Mouse (Mus musculus) c-Kit-positive CD71-positive TER-119-negative erythroid progenitor cells, embryonic 14.5 days (primary cell): ENCODE results near the gene Cul7.
A peak's percentile ranks its signal among the peaks of the same experiment; 100 is the strongest.

Experiments used
- DNase-seq: peaks from one replicate; pipeline ENCODE4 v3.0.0-alpha.2; 2013; ENCODE audit warnings: low read depth

The Cul7 gene

DNA sequence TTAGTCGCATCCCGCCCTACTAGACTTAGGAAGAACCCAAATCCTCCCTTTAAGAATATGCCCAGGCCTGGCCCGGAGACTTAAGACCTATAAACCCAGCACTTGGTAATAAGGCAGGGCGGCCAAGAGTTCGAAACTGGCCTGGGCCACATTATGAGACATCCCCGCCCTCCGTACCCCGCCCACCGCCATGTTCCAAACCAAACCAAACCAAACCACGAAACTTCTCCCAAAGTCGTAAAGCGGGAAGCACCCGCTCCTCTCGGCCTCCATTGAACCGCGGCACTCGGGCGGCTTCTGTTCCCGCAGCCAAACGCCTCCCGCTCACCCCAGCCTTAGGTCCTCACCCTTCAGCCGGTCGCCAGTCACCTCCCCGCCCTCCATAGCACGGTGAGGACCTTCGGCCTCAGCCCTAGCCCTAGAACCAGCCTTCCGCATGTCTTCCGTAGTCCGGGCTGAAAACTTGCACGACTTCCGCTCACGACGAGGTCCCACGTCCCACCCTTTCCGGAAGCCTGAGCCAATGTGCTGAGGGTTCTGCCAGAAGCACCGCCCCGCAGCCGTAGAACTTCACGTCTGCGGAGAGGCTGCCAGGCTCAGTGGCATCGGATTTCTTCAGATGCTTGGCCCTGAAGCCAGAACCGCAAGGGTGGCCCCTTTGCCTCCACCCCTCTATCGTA lies 23.9 kb downstream of the Cul7 start, which contains the start of gene Rrp36:
Rrp36 (minus strand) TSS at position 503 of the 680 bp plus-strand sequence.
- peak; percentile 88 for DNase-seq

DNA sequence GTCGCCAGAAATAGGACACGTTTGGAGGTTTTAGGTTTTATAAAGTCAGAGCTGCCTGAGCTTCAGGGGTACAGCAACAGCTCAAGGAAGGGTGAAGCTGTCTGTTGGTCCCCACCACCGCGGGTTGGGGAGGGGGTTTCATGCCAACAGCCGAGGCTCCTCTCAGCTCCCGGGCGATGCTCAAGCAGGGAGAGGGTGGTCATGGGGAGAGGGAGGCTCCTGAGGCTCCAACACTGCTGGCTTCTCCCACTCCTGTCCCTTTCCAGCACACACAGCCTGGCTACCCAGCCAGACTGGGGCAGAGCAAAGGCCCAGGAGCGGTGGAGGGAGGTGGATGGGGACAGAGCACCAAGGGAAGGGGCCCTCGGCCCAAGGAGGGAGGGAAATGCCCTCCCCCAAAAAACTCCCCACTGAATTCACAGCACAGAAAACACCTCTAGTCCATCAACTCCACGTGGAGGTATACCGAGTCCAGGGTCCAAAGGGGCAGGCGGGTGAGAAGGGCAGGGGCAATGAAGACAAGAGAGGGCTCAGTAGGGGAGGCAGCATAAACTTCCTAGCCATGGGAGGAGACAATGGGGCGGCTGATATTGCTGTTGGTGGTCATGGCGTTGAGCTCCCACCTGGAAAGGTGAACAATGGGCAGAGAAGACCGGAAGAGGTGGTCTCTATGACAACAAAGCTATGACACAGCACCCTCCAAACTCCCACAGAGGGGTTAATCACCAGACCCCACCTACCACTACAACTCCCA lies 24.6 kb downstream of the Cul7 start:
- no peak for DNase-seq

DNA sequence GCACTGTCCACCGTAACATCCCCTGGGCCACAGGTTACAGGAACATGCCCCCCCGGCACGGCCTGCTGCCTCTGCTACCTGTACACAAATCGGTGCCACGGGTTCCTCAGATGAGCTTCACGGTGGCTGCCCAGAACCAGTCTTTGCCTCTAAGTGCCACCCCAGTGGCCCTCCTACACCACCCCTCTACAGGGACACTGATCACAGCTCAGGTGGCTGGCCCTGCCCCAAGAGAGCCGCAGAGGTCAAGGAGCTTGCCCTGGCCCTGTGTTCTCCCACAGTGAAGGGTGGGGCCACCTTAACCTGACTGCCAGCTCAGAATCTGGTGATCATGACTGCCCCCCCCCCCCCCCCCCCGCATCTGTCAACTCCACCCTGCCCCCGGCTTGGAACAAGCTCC lies 28.3 kb downstream of the Cul7 start, which contains the start of gene Mea1:
Mea1 (plus strand) TSS at position 378 of the 400 bp plus-strand sequence.
- DNase-seq, result no peak

DNA sequence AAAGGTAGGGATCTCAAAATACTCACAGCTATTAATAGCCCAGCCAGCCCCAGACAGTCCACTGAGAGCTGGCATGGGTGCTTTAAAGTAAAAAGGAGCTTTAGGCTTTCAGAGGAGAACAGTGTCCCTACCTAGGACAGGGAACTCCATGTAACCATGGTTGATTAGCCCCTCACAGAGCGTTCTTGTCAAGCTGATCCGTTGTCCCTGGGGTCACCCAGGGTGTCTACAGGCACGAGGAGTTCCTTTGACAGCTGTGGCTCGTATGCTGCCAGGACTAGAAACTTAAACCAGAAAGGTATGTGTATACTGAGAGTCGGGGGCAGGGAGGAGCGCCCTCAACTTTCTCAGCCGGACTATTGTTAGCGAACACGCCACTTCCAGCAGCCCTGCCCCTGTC lies 28.8 kb downstream of the Cul7 start:
- DNase-seq, result no peak

DNA sequence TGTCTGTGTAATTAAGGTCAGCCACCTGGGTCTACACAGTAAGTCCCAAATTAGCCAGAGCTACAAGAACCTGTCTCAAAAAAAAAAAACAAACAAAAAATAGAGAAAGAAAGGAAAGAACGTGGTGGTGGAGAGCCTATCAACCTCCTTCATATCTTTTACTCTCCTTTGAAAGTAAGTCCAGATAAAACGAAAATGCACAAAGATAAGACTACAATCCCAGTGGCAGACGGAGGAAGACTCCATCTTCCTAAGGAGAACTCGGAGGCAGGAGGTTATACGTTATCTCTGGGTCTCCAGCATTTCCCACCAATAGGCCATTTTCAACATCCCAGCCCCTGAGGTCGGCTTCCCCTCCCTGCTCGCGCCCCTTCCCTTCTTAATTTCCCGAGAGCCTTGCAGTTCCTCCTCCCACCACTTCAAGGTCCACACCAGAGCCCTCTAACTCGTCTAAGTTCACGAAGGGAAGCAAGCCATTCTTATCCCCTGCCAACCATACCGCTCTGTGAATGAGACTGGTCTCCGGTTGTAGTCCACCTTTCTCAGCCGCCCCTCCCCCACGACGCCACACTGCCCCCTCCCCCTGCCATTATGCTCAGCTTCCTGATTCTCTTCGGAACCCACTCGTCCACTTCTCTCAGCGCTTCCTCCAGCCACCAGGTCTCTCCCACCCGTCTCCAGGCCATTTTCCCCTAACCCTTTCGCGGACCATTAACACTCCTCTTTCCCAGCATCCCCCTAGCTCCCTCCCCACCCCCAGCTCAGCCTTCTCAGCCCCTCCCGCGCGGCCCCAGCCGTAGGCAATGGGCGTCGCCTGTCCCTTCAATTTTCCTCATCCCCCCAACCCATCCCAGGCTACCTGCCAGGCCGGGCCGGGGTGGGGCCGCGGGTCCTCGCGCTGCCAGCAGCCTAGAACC lies 30.0 kb downstream of the Cul7 start:
- DNase-seq, result no peak

DNA sequence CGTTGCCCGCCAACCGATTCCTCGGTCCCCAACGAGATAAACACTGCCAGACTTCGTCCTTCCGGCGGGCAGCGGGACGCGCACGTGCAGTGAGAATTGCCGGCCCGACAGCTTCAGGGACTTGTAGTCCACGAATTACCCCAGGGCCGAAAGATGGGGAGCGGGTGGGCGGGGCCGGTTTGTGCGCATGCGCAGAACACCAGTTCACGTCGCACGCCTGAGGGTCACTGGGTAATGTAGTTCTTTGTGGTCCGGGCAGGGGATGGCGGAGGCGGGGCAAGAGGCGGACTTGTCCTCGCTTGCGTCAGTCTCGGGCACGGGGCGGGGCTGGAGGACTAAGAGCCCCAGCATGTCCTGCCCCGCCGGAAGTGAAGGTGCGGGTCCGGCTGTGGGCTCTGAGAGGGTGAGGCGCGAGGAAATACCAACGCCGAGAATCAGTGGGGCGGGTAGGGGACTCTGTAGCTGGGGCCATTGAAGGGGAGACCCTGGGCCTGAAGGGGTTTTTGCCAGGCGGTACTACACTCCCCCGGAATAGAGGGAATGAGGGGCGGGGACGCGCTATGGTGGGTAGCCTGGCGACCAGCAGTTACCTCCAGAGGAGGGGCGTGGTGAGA lies 30.7 kb downstream of the Cul7 start, which contains the start of gene Klhdc3:
Klhdc3 (minus strand) TSS at position 155 of the 614 bp plus-strand sequence.
- DNase-seq, result peak; percentile 98

DNA sequence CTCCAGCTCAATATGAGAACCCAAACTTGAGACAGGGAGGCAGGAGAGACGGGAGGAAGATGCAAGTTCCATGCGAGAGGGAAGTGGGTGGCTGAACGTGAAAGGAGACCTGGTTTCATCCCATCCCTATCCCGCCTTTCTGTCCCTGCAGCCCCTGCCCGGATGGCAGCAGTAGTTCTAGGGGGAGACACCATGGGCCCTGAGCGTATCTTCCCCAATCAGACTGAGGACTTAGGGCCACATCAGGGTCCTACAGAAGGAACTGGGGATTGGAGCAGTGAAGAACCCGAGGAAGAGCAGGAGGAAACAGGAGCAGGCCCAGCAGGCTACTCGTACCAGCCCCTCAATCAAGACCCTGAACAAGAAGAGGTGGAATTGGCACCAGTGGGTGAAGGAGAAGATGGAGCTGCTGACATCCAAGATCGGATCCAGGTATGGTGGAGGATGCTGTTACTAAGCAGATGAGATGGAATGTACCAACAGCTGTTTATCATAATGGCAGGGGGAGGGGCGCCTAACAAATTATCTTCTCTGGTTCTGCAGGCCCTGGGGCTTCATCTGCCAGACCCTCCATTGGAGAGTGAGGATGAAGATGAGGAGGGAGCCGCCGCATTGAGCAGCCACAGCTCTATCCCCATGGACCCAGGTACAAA lies 31.5 kb downstream of the Cul7 start:
- DNase-seq, result no peak

DNA sequence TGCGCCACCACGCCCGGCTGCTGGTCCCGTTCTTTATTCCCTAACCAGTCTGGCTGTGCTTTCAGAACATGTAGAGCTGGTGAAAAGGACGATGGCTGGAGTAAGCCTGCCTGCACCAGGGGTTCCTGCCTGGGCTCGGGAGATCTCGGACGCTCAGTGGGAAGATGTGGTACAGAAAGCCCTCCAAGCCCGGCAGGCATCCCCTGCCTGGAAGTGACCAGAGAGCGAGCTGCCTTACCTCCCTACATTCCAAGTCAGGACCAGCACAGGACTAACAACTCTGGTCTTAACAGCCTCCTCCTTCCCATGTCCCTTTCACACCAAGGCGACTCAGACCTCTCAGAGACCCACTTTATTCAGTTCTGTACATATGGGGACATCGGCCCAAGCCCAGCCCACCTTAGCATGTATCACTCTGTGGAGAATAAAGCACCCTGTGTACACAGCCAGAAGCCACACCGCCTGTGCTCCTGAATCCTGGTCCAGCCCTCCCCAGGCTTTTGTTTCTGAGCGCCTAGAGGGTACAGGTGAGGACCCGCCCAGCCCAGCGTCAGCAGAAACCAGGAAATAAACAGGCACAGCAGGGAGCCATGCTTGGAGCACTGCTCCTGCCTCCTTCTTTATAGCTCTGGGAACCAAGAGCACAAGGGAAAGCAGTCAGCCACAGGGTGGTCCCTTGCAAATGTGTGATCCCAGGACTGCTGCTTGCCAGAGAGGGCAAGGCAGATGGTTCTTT lies 32.7 kb downstream of the Cul7 start:
- no peak for DNase-seq

DNA sequence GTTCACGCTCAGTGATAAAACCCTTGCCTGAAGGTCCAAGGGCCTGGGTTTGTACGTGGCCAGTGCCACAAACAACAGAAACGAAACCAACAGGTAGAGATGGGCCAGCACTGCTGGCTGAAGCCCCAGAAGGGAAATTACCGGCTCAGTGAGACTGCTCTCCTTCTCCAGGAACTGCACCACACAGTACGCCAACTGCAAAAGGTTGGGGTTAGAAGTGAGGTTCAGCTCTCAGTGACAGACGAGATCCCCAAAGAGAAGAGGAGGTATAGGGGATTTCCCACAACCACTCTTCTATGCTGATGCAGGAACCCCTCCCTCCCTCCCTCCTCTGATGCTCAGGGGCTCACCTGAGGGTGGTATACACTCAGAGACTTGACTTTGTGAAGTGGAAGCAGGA lies 35.8 kb downstream of the Cul7 start:
- DNase-seq, result no peak

DNA sequence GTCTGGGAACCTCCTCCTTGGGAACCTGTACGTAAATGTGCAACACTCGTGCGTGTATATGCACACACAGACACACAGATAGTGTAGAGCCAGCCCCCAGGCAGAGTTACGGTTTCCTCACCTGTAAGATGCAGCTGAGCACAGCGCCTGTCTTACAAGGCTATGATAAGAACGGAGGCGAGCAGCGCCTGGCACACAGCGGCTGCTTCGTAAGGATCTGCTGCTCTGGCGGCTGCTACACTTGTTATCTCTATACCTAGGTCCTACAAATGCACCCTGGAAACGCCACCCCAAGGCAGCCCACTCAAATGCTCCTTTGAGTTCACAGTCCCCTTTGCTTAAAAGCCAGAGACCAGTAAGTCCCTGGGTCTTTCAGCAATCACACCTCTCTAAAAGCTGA lies 40.5 kb downstream of the Cul7 start:
- DNase-seq, result no peak

DNA sequence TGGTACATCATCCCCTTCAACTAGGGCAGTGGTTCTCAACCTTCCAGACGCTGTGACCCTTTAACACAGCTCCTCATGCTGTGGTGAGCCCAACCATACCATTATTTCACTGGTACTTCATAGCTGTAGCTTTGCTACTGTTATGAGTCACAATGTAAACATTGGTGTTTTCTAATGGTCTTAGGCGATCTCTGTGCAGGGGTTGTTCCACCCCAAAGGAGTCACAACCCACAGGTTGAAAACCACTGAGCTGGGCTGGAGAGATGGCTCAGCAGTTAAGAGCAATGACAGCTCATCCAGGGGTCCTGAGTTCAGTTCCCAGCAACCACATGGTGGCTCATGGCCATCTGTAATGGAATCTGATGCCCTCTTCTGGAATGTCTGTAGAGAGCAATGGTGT lies 41.3 kb downstream of the Cul7 start:
- DNase-seq, result no peak

DNA sequence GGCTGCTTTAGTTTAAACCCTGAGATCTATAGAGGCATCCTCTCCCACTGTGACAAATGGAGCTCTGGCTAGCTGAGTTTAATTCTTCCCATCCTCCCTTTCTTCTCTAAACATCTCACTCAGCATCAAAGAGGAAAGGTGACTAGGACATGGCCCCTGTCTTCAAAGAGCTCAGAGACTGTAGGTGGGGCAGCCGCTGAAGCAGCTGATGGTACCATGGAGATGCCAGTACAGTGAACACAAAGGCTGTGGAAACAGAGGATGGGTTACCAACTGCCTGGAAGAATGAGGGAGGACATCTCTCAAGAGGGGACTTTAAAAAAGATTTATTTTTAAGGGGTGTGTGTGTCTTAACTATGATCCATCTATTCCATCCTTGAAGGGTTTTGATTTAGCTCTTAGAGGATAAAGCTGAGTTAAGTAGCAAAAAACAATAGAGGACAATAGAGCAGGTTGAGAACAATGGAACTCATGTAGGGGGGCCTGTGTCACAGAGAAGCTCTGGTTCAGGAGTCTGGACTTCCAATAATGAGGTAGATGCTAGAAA lies 44.5 kb downstream of the Cul7 start:
- no peak for DNase-seq

DNA sequence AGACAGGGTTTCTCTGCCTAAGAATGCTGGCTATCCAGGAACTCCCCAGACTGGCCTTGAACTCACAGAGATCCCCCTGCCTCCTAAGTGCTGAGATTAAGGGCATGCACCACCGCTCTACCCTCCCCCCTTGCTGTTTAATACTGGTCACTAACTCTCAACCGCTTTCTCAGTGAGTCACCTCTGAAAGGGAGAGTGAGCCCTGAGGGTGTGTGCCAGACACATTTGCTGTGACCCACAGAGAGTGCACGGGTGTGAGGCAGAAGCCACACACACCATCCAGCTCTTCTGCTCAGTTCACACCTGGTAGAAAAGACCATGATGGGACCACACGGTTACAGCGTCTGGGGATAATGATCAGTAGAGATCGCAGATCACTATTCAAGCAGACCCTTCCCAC lies 48.4 kb downstream of the Cul7 start:
- no peak for DNase-seq

DNA sequence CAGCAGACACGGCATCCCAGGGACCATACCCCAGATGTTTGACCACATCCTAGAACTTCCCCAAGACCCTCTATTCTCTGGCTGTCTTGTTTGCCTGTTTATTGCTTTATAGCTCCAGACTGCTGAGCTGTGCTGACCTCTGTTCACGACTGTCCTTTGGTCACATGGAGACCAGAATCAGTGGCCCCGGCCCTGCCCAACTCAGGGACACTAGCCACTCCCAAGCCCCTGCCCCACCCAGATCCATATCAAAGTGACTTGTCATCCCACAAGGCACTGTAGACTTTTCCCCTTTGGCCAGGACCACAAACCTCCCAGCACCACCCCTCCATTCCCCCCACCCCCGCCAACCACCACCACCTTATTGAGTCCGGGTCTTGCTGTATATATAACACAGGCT lies 49.1 kb downstream of the Cul7 start:
- DNase-seq, result no peak

DNA sequence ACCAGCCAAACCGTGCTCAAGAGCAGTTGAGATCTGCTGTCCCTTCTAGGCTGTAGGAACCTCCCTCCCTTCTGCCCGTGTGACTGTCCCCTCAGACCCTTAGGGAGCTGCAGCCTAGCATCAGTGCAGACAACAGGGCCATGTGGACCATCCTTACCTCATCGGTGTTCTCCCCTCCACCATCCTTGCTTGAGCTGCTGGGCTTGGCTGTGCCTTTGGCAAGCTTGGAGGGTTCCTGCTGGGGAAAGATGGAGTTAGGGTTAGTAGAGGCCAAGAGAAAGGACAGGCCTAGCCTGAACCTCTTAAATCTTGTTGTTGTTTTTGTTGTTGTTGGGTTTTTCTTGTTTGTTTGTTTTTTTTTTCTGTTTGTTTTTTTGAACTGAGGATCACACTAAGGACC lies 49.8 kb downstream of the Cul7 start:
- no peak for DNase-seq

DNA sequence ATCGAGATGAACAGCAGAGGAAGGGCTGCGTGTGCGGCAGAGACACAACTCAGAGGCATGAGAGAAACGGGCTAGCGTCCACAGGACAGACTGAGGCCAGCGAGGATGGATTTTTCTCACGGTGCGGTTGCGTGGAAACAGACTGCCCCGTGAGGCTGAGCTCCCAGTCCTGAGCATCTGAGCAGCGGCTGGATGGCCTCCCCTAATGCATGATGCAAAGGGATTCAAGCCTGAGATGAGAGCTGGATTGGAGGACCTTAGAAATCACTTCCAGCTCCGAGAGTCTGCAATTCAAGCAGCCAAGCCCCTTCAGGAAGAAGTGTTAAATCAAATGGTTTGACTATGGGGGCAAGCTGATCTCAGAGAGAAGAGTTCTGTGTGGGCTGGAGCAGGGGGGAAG lies 51.4 kb downstream of the Cul7 start:
- DNase-seq, result no peak

DNA sequence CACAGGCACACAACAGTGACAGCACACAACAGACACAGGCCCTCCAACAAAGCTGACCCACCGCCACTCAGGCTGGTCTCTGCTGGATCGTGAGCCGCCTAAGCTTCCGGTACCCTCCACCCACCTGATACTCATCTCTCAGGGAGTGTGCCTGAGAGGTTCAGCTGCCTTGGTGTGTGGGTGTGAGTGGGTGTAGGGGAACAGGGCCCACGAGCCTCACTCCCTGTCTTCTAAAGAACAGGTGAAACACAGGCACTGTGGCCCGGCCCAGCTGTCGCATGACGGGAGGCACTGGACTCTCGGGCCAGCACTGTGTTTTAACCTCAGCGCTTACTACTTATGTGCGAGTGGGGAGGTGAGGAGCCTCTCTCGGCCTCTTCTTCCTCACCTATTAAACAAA lies 52.0 kb downstream of the Cul7 start:
- no peak for DNase-seq

DNA sequence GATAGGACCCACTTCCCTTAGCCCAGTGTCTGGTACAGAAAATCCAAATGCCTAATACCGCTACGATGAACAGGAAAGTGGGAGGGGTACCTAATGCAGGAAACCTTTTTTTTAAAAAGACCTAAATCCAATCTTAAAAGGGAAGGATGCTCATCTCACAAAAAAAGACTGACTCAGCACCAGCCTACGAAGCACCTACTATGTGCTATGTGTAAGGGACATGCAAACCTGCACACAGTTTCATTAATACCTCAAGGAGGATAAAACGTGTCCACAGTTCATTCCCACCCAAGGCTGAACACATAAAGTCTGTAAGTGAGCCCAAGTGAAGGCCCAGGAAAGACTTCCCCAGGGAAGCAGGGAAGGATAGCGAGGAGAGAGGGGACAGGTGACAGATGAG lies 52.4 kb downstream of the Cul7 start:
- no peak for DNase-seq

DNA sequence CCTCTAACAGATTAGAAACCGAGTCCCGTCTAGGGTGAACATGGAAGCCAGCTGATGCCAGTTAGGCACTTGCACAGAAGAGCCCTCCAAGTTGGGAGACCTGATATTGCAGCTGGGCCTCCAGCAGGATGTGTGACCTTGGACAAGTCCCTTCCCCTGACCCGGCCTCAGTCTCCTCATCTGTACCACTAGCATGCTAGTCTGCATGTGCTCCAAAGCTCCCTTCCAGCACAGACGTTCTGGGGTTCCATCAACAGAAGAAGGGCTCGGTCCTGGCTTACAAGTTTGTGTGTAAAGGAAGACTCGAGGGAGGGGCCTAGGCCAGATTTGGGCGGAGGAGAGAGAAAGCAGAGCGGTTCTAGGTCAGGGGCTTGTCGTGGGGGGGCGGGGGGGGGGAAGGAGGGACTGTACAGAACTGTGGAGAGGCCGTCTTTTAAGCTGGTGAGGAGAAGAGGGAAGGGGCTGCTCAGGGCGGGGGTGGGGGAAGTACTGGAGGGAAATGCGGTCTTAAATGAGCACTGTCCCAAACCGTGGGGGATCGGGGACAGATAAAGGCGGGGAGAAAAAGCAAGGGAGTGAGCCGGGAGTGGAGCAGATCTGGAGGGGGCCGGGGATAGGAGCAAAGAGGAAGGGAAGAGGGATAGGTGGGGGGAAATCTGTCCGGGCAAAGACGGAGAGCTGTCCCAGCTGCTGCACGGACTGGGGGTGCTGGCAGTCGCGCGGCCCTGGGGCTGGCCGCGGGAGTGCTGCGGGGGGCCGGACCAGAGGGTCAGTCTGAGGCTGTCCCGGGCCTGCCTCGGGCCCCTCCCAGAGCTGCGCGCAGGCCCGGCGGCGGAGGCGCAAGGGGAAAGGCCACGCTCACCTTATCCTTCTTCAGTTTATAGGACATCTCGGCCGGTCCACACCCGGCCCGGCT lies 54.1 kb downstream of the Cul7 start:
- DNase-seq, result no peak
